Mouse (Mus musculus): ENCODE data around the gene Stau1.
A peak's percentile ranks its signal among the peaks of the same experiment; 100 is the strongest.

GRCm38 (mm10) chr2:166950853-166951648, 45.0 kb downstream of the Stau1 start:
- TF ChIP-seq CTCF (IDR thresholded peaks at IDR 0.05; ENCODE audit: low read depth) (peak; percentile 30; the same call in 1 of the 2 replicates), EP300 (optimal IDR thresholded peaks at IDR 0.05) (no peak)

Measured in stomach, postnatal 0 days (tissue).